Comparison of ENCODE assay signal across 20 mouse cellular contexts in the genomic region with DNA sequence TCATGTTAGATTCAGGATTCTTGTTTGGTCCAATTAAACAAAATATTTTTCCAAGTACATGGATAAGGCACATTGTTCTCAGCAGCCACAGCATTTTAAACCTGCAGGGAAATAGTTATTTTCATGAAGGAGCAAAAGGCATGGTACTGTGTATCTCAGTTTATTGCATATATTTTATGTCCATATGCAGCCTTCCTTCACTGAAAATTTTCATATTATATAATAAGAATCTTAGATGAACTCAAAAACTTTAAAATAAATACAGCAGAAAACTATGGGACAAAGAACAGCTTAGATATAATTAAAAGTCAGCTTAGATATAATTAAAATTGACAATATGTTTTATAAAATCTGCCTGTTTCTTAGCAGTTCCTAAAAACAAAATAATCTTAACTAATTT. TPM values are rescaled to one million over a fixed set of nuclear protein-coding genes. Genes with fewer than 3 reads are reported as not detected.
DNase-seq lines count a peak whose midpoint lies in the region; TF ChIP-seq lines count a peak whose summit lies in the region.
"Not testable (repeated sequence)": the region's sequence is repeated elsewhere in the genome, so short reads cannot be mapped to it uniquely, and the experiment has no call there.
"Had no signal": no experiment of that assay in that cellular context is flagged by ENCODE, and none has a peak within 500 bp of the region (broad histone marks: within the 10 kb centered on the region; RNA-seq: fewer than 3 reads in every experiment).

A gene (minus strand): TSS at position 101 of the 400 bp plus-strand sequence.

- intact Hi-C loops in left cerebral cortex, adult 2 months (cut with DNase I) = loop anchor here (10.0 kb wide), 1 partner anchor 393 kb away; a partner anchor contains a TSS

- DNase-seq in left cerebral cortex, adult 2 months (ENCODE audit: extremely low spot score in 1 of 2, low spot score in 2 of 2) = not testable (repeated sequence)
- DNase-seq in telencephalon, adult 2 months (ENCODE audit: low read depth, low spot score) = peak; percentile 0

- peak within 1 kb of the TSS; percentile 79; the same call in 1 of the 2 replicates for H3K27ac ChIP-seq in cortical plate, adult 2 months (ENCODE audit: insufficient read depth, low read length)
- H3K27ac ChIP-seq in left cerebral cortex, adult 2 months = peak within 1 kb of the TSS; percentile 64

- H3K4me1 ChIP-seq in cortical plate, adult 2 months (ENCODE audit: control insufficient read depth, insufficient read depth, low read length) = not testable (repeated sequence)

- not testable (repeated sequence) for TF ChIP-seq CTCF in cortical plate, adult 2 months (IDR thresholded peaks at IDR 0.05; ENCODE audit: extremely low read depth, insufficient read depth, low read length); left cerebral cortex, adult 2 months (IDR thresholded peaks at IDR 0.05)

- H3K4me3 ChIP-seq in cortical plate, adult 2 months (ENCODE audit: insufficient read depth, low read length); left cerebral cortex, adult 2 months: not testable (repeated sequence)

- TF ChIP-seq POLR2A in cortical plate, adult 2 months (IDR thresholded peaks at IDR 0.05; ENCODE audit: extremely low read depth, insufficient read depth, low read length) = not testable (repeated sequence)

RNA-seq across cellular contexts. Expression of the gene that starts here (rescaled TPM):
- polyA plus RNA-seq in cortical plate, adult 2 months (2012; rRNA removed) = not detected in 2 replicates
- not detected for total RNA-seq in left cerebral cortex, adult 2 months (2021)
- total RNA-seq: adrenal gland, adult 18-20 months; adrenal gland, adult 2 months; adrenal gland, adult 8-10 months; adrenal gland, postnatal 10 days; adrenal gland, postnatal 14 days; adrenal gland, postnatal 25 days; adrenal gland, postnatal 36 days; adrenal gland, postnatal 4 days; CH12.LX; ES-E14; MEL had no signal
- polyA plus RNA-seq: activated CD4-positive, CD25-positive, alpha-beta regulatory T cell, adult 4 months; adrenal gland, adult 2 months; brain, embryonic 14.5 days; C2C12; CD4-positive, CD25-positive, alpha-beta regulatory T cell, adult 4 months; G1E; Patski had no signal
